Mouse (Mus musculus) liver, embryonic 11.5 days (tissue): Measurements from ENCODE around the gene Zfp40. TPM values are rescaled to one million over a fixed set of nuclear protein-coding genes. Genes with fewer than 3 reads are reported as not detected.
A peak's percentile ranks its signal among the peaks of the same experiment; 100 is the strongest.
"Not testable (repeated sequence)": the region's sequence is repeated elsewhere in the genome, so short reads cannot be mapped to it uniquely, and the experiment has no call there.

Experiments used
- ATAC-seq: fragments of 200-750 bp; cut with Nextera tagmentation; replicated peaks from 2 replicates; pipeline ENCODE4 v1.8.0; 2017; ENCODE audit warnings: moderate number of reproducible peaks, mild to moderate bottlenecking, moderate TSS enrichment, moderate library complexity; ENCODE audit not compliant: low FRiP score
- DNase-seq: peaks from one replicate; pipeline ENCODE4 v3.0.0-alpha.2; 2017; ENCODE audit warnings: low spot score
- H3K27ac ChIP-seq: fragments of 300-500 bp; sonication (generic); 2 replicates; pipeline ENCODE4 v1.5.1; 2014; ENCODE audit warnings: mild to moderate bottlenecking, low read depth, low read length, control low read depth
- H3K27me3 ChIP-seq: fragments of 300-500 bp; sonication (generic); replicated peaks from 2 replicates; pipeline ENCODE4 v1.6.1; 2014; ENCODE audit warnings: low read length, mixed read lengths; ENCODE audit not compliant: control insufficient read depth, insufficient read depth
- H3K36me3 ChIP-seq: fragments of 300-500 bp; sonication (generic); 2 replicates; pipeline ENCODE4 v1.6.1; 2014; ENCODE audit warnings: mild to moderate bottlenecking, low read length, moderate library complexity, mixed read lengths; ENCODE audit not compliant: control insufficient read depth, insufficient read depth
- H3K4me1 ChIP-seq: fragments of 300-500 bp; sonication (generic); replicated peaks from 2 replicates; pipeline ENCODE4 v1.6.1; 2014; ENCODE audit warnings: low read length, mixed read lengths; ENCODE audit not compliant: control insufficient read depth, insufficient read depth
- H3K4me2 ChIP-seq: fragments of 300-500 bp; sonication (generic); 2 replicates; pipeline ENCODE4 v1.6.1; 2014; ENCODE audit warnings: mild to moderate bottlenecking, control low read depth, moderate library complexity
- H3K4me3 ChIP-seq: fragments of 300-500 bp; sonication (generic); 2 replicates; pipeline ENCODE4 v1.5.1; 2014; ENCODE audit warnings: low read depth, low read length, control low read depth
- H3K9ac ChIP-seq: fragments of 300-500 bp; sonication (generic); 2 replicates; pipeline ENCODE4 v1.6.1; 2014; ENCODE audit warnings: low read depth, low read length, control low read depth
- H3K9me3 ChIP-seq: fragments of 300-500 bp; sonication (generic); 2 replicates; pipeline ENCODE4 v1.6.1; 2016; ENCODE audit warnings: low read length, inconsistent platforms, mixed read lengths; ENCODE audit not compliant: control insufficient read depth
- WGBS: fragments of 180-500 bp; shearing (Covaris S2); extraction: QIAGEN DNeasy Blood & Tissue Kit; methylation state at CpG from one replicate; pipeline ENCODE4 v1.1.7; 2014; 5-methylcytosine and 5-hydroxymethylcytosine counted together
- polyA plus RNA-seq: library from polyadenylated mRNA; unstranded; fragments of >200 nt; fragmentation: Nextera tagmentation; extraction: Ambion mirVana; gene quantifications from 2 replicates; pipeline ENCODE4 v1.2.1, GENCODE M21; 2014

Gene Zfp40
- polyA plus RNA-seq, result 5.6 and 6.6 TPM in 2 replicates

GRCm38 (mm10) chr17:23192453-23193379 lies at the start of gene Zfp40:
TSS of gene Zfp40 (minus strand) at chr17:23193252.
- peaks cover 4% of the 10 kb centered on the region; the same call in 1 of the 2 replicates for H3K4me1 ChIP-seq
- 6% methylated on average over 27 of the region's 27 CpGs for WGBS
- H3K36me3 ChIP-seq, result no peaks in the 10 kb centered on the region
- peak within 1 kb of the TSS; percentile 75 for H3K9ac ChIP-seq
- H3K27me3 ChIP-seq, result no peaks in the 10 kb centered on the region
- H3K4me3 ChIP-seq, result peak within 1 kb of the TSS; percentile 72
- ATAC-seq (peak; percentile 99), DNase-seq (peak; percentile 81)
- H3K4me2 ChIP-seq, result peak within 1 kb of the TSS; percentile 74
- peak within 1 kb of the TSS; percentile 71; the same call in 1 of the 2 replicates for H3K27ac ChIP-seq
- no peaks in the 10 kb centered on the region for H3K9me3 ChIP-seq

GRCm38 (mm10) chr17:23218320-23218719 lies 25.3 kb upstream of the Zfp40 start:
- 78% methylated on average over 2 of the region's 2 CpGs for WGBS
- Histone ChIP-seq H3K9me3 (no peaks in the 10 kb centered on the region), H3K27me3 (no peaks in the 10 kb centered on the region), H3K4me1 (no peaks in the 10 kb centered on the region), H3K4me2 (no peak overlapping the region), H3K27ac (no peak overlapping the region), H3K9ac (no peak overlapping the region), H3K36me3 (no peaks in the 10 kb centered on the region), H3K4me3 (no peak overlapping the region)
- no peak for ATAC-seq
- DNase-seq, result no peak

GRCm38 (mm10) chr17:23199856-23200255 lies 6.8 kb upstream of the Zfp40 start:
- not testable (repeated sequence) for H3K4me2 ChIP-seq, H3K9ac ChIP-seq, H3K9me3 ChIP-seq, H3K27me3 ChIP-seq, H3K4me1 ChIP-seq, ATAC-seq, H3K36me3 ChIP-seq, DNase-seq, H3K4me3 ChIP-seq, H3K27ac ChIP-seq
- WGBS, result 0% methylated on average over 1 of the region's 1 CpGs

- DNase-seq, result peak; percentile 50
These were observed 389 bp upstream of the Zfp40 start for GRCm38 (mm10) chr17:23193441-23193840.

GRCm38 (mm10) chr17:23187680-23188079 lies 5.4 kb downstream of the Zfp40 start:
- Histone ChIP-seq H3K27me3 (no peaks in the 10 kb centered on the region), H3K9me3 (no peaks in the 10 kb centered on the region), H3K36me3 (peaks cover 2% of the 10 kb centered on the region; the same call in 1 of the 2 replicates), H3K4me3 (no peak overlapping the region), H3K4me2 (no peak overlapping the region), H3K27ac (no peak overlapping the region), H3K4me1 (peaks cover 4% of the 10 kb centered on the region; the same call in 1 of the 2 replicates), H3K9ac (no peak overlapping the region)
- no peak for DNase-seq
- no peak for ATAC-seq
- WGBS, result 69% methylated on average over 2 of the region's 2 CpGs

More at GRCm38 (mm10) chr17:23193441-23193840, 389 bp upstream of the Zfp40 start:
- Histone ChIP-seq H3K27ac (no peak overlapping the region), H3K27me3 (no peaks in the 10 kb centered on the region), H3K4me2 (peak overlapping the region; percentile 74), H3K9me3 (no peaks in the 10 kb centered on the region), H3K4me1 (peaks cover 4% of the 10 kb centered on the region; the same call in 1 of the 2 replicates), H3K9ac (peak overlapping the region; percentile 65), H3K4me3 (peak overlapping the region; percentile 56), H3K36me3 (no peaks in the 10 kb centered on the region)
- WGBS, result under 1% methylated on average over 11 of the region's 11 CpGs
- peak; percentile 90 for ATAC-seq

Other genes with a start within 250 kb of the Zfp40 start
- not detected in 2 replicates for gene Vmn2r-ps130, start 132.1 kb downstream of the Zfp40 start, polyA plus RNA-seq
- gene Vmn2r114, start 119.3 kb upstream of the Zfp40 start, polyA plus RNA-seq, result not detected in 2 replicates
- gene Vmn2r115, start 150.5 kb upstream of the Zfp40 start, polyA plus RNA-seq, result not detected in 2 replicates
- gene Vmn2r116, start 191.4 kb upstream of the Zfp40 start, polyA plus RNA-seq, result not detected in 2 replicates